Mouse (Mus musculus): ENCODE data around the gene 4933427D14Rik. TPM values are rescaled to one million over a fixed set of nuclear protein-coding genes. Genes with fewer than 3 reads are reported as not detected.
"Not testable (repeated sequence)": the region's sequence is repeated elsewhere in the genome, so short reads cannot be mapped to it uniquely, and the experiment has no call there.

The 4933427D14Rik gene
- total RNA-seq, 2 experiments from 2014 or later: 8.8 to 9.4 TPM

DNA sequence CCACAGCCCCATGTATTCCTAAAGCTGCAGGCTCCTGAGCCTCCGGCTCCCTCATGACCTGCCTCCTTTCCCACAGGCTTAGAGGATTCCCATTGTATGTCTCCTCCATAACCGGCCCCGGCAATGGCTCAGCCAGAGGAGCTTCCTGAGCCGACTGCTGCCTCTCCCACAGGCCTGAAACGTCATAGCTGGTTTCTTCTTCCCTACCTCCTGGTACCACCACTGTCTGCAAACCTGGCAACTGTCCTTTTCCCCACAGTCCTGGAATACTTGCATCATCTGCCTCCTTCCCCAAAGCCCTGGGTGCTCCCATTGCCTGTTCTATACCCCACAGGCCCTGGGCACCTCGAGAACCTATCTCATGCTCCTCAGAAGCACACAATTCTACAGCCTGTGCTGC lies 2.0 kb downstream of the 4933427D14Rik start:
- no peak for ATAC-seq (ENCODE audit: poor library complexity, severe bottlenecking)

DNA sequence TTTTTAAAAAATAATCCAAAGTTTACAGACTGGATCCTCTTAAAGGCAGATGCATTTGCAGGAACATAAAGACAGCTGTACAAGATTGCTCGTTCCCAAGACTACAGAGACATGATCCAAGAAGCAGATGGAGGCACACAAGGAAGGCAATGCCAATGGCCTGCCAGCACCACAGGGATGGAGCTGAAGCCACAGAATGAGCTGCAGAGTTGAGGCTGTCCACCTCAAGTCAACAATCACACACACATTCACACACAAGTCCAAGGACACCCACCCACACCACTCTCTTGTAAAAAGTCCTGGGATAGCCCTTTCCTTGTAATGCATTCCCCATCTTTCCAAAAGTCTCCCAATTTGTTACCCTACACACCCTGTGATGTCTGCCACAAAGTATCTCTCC lies 3.8 kb downstream of the 4933427D14Rik start:
- no peak for ATAC-seq (ENCODE audit: poor library complexity, severe bottlenecking)

DNA sequence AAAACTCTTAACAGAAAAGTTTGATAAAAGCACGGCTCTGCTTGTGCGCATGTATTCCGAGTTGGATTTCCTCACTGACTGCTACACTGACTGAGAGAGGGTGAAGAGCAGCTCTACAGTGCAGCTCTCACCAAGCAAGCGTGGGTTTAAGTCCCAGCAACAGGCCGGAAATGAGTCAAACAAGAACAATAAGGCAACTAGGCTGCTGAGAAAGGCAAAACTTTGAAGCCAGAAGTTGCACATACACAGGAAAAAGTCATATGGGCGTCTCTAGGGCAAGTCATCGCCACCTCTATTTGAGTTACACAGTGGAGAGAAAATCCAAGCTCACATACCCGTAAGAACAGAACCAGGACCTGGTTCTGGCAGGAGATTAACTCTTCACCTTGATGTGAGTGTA lies 10.8 kb downstream of the 4933427D14Rik start:
- no peak for ATAC-seq (ENCODE audit: poor library complexity, severe bottlenecking)

DNA sequence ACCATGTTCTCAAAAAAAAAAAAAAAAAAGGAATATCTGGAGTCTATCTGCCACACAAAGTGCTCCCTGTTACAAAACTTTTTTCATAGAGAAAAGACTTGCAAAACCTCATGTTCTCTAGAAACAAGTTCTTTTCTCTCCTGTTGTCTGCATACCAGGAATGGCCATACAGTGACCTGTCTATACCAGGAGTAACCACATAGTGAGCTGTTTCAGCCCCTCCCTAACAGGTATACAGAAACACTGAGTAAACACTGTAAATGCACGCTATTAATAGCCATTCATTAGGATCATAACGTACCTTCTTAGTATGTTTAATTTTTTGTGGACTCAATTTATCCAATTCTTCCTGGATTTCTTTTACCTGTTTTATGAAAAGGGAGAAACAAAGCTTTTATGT lies 13.0 kb downstream of the 4933427D14Rik start:
- no peak for ATAC-seq (ENCODE audit: poor library complexity, severe bottlenecking)

DNA sequence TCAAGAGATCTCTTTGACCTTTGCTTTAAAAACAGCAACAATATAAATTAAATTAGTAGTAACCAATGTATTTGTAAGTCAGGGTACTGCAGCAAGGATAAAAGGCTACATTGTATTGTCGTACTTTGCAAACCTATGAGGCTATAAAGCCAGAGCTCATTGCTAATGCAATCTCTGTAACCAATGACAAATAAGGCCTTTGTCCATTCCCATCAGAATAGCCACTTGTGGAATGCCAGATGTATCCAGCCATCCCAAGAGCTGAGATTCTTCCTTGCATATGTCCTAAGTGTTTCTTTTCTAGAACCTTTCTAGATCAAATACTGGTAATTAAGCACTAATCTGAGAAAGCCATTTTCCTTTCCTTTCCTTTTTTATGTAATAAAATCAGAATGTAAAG lies 16.4 kb downstream of the 4933427D14Rik start:
- ATAC-seq (ENCODE audit: poor library complexity, severe bottlenecking): no peak

DNA sequence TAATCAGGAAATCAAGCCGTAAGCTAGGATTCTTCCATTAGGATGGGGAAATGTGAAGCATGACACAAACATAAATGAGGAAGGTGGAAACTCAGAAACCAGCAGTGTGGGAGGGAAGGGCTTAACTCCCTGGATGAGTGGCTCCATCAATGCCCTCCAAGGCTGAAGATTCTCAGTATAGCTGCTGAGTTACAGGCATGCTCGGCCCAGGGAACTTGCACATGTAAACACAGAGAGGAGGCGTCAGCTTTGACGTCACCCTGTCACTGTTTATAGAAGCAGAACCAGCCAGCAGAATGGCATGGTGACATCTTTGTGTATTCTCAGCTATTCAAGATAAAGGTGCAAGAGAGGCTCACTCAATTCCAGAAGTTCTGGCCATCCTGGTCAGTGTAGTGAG lies 23.0 kb downstream of the 4933427D14Rik start:
- no peak for ATAC-seq (ENCODE audit: poor library complexity, severe bottlenecking)

DNA sequence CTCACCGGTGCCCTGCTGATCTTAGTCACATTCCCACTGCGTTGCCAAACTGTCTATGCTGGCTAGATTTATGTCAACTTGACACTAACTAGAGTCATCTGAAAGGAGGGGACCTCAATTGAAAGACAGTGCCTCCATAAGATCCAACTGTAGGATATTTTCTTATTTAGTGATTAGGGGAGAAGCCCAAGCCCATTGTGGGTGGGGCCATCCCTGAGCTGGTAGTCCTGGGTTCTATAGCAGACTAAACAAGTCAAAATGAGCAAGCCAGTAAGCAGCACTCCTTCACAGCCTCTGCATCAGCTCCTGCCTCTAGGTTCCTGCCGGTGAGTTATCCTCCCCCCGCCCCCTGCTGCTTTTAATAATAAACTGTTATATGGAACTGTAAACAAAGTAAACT lies 26.1 kb downstream of the 4933427D14Rik start:
- no peak for ATAC-seq (ENCODE audit: poor library complexity, severe bottlenecking)

DNA sequence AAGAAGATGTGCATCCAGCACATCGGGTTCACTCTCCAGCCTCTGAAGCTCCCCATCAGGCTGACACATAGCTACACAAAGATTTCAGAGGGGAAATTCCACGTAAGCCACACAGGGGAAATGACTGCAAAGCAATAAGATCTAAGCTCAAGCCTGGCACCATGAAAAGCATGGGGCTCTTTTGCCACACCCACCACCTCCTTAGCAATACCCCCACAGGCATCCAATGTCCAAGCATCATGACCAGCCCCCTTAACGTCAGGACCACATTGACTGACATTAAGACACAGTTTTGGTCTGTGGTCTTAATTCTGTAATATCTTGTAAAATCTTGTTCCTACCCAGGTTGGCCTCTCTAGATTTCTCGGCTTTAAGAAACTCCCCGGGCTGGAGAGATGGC lies 26.7 kb downstream of the 4933427D14Rik start:
- ATAC-seq (ENCODE audit: poor library complexity, severe bottlenecking): no peak

DNA sequence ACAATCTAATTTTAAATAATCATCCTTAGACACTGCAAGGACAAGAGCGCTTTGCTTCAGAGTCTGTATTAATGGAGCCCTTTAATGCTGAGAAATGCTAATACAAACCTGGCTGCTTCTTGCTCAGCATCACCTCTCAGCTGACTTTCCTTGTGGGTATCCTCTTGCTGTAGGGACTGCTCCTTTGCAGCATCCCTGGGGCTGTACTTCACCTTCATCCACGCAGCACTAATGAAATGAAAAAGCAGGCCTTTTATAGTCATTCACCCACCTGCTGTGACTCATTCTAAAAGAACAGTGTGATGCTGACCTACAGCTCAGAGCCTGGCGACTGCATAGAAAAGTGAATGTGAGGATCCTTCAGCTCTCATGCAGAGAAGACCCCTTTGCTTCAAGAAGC lies 30.7 kb downstream of the 4933427D14Rik start:
- no peak for ATAC-seq (ENCODE audit: poor library complexity, severe bottlenecking)

DNA sequence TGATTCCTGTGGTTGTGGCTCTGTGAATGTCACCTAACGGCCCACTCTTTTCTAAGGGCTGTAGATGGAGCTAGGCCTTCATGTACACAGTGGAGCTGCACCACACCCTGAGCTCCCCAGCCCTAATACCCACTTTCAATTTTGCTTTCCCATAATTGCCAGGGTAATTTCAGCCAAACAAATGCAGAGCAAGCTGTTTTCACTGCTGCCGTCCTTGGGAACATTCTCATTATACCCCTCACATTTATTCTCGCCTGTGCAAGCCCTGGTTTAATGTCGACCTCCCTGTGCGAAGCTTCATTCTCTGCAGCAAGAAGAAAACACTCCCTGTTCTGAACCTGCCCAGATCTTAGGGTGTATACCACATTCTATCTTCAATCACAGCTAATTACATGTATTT lies 31.3 kb downstream of the 4933427D14Rik start:
- ATAC-seq (ENCODE audit: poor library complexity, severe bottlenecking): no peak

DNA sequence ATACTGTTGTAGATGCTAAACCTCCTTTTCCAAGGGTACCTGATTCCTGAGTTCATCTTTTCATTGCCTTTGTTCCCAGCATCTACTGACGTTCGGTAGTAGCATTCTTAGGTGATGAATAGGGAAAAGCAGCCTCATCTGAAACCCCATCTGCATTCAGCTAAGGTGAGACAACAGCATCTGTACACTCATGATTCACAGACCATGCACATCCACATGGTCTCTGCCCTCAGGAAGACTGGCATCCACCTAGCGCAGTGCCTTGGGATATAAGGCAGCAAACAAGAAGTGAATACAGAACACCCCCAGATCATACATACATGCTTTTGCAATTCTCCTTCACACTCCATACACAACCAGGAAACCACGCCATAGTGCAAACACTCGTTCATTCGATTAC lies 32.5 kb downstream of the 4933427D14Rik start:
- no peak for ATAC-seq (ENCODE audit: poor library complexity, severe bottlenecking)

DNA sequence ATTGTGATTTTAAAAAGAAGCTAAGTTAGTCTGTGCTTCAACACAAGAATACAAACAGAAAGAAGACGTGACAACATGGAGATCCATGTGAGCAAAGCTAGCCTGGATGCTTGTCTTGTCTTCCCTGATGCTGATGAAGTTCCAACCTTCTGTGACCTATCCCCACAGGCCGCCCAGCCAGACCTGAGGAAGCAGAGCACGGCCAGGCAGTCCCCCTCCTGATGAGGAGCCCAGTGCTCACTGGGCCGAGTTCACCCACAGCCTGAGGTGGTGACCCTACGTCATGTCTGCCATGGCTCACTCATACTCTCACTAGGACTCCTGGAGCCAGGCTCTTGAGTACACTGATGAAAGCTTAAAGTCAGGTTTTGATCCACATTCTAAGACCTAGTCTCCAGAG lies 33.8 kb downstream of the 4933427D14Rik start:
- no peak for ATAC-seq (ENCODE audit: poor library complexity, severe bottlenecking)

DNA sequence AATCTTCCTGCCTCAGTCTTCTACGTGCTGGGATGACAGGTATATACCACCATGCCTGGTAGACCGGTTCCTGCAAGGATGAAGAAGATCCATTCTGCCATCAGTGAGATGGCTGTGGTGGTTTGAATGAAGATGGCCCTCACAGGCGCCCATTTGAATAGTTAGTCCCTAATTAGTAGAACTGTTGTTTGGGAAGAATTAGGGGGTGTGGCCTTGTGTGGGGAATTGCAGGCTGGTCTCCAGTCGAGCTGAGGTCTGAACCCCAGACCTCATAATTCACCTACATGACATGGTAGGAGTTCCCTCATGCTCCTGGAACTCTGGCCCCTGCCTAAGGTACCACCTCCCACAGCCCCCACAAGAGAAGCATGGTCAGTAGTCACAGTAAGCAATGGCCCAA lies 35.4 kb downstream of the 4933427D14Rik start:
- not testable (repeated sequence) for ATAC-seq (ENCODE audit: poor library complexity, severe bottlenecking)

DNA sequence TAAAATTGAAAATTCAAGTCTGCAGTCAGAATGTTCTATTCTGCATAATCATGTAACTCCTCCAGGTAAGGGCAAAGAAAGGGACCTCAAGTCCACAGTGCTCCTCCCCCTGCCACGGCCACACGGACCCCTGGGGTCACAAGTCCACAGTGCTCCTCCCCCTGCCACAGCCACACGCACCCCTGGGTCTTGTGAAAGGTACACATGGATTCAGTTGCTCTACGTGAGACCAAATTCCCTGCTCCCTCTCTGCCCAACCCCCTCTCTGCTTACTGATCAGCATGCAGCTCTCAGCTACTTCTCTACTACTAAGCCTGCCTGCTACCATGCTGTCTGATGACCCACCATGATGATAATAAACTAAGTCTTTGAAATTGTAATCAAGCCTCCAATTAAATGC lies 37.4 kb downstream of the 4933427D14Rik start:
- no peak for ATAC-seq (ENCODE audit: poor library complexity, severe bottlenecking)

DNA sequence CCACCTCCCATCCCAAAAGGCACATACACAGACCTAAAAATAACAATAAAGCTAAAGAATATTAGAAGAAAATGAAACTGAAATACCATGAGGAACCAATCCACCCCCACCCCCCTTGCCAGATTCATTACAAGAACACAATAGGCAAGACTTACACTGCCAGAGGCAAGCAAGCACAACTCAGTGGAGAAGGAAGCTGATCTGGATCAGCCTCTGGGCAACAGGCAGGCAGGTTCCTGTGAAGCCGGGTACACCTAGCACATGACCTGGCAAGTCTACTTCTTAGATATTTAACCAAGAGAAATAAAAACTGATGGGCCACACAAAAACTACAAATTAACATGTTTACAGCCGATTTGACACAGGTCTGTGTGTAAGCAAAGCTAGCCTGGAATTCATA lies 44.1 kb downstream of the 4933427D14Rik start:
- ATAC-seq (ENCODE audit: poor library complexity, severe bottlenecking): no peak

DNA sequence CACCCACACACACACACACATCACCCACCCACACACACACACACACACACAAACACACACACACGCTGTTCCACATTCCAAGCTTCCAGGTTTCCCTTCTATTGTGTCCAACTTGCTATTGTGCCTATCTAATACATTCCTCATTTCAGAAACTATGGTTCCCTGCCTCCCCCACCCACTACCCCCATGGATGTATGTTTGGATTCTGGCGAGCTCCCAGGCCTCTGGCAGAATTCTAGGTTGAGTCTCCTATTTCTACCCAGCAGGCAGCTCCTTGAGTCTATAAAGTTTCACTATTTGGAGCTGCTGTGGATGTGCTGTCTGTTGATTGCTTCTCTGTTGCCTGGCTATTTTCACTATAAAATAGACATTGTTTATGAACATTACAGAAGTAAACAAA lies 50.6 kb downstream of the 4933427D14Rik start:
- ATAC-seq (ENCODE audit: poor library complexity, severe bottlenecking): no peak

DNA sequence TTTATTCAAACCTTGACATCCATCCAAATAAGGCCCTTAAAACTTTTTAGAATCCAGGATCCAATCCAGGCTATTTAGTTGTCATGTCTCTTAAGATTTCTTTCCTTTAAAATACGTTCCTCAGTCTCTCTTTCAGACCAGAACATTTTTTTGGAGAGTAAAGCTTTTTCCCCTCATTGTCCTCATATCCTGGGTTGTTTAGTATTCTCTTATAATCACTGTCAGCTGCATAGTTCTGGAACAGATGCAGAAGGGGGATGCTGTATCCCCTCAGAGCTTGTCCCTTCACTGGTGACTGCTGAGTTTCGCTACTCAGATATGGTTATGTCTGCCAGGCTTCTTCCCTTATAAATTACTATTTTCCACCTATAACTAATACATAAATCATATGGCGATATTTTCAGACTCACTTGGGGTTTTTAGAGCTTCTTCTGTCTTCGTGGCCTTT lies 51.3 kb downstream of the 4933427D14Rik start:
- ATAC-seq (ENCODE audit: poor library complexity, severe bottlenecking): no peak

DNA sequence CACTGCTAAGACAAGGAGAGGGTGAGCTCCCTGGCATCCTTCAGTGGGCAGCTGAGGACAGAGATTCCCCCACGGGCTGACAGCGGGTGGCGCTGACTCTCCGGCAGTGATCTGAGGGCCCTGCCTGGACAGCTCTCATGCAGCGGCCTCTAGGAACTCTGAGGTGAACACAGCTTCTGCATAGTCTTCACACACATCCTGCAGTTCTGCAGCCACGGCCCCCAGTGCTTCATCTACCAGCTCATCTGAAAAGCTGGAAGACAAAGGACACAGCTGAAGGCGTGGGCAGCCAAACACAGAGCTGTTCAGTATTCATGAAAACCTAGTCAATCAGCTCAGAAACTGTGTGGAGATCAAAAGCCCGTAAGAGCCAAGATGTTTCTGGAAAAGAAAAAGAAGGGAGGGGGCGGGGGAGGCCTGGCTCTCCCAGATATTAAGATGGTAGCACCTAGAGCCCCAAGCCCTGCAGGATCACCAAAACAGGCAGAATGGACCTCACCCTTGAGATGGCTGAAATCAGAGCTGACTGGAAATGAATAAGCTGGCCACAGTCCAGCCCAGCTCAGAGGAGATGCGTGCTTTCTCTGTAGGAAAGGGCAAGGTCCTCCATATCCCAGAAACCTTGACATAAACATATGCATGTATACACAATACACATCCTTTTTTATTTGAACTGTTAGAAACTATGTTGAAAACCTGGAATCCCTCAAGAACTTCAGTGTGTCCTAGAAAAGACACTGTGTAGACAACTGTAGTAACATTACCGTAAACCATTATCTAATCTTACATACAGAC lies 51.9 kb downstream of the 4933427D14Rik start:
- ATAC-seq (ENCODE audit: poor library complexity, severe bottlenecking): no peak

DNA sequence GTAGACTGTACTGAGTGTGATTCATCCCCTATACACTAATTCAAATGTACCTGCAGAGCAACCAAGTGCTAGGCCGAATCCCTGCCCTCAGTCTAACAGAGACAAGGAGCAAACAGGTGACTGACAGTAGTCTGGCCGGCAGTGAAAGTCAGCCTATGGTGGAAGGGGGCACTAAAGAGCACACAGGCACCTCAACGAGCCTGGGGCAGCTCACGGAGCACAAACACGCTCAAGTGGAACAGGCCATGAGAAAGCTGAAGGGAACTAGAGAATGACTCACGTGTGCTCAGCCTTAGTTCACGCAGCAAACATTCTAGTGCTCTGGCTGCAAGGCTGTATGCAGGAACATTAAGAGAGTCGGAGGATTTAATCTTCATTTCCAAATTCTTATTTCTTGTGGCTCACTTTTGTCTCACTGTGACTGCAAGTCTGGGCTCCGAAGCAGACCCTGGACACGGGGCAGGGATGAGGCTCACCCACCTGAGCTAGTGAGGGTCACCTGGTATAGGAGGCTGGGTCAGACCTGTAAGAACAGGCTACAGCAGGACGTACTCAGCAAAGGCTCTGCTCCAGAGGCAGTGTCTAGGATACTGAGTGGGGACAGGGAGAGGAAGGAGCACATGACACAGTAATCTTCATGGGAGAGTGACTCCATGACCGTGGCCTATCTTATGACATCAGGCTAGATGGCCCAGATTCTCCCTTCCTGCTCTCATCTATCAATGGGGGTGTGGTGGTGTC lies 54.0 kb downstream of the 4933427D14Rik start:
- no peak for ATAC-seq (ENCODE audit: poor library complexity, severe bottlenecking)

DNA sequence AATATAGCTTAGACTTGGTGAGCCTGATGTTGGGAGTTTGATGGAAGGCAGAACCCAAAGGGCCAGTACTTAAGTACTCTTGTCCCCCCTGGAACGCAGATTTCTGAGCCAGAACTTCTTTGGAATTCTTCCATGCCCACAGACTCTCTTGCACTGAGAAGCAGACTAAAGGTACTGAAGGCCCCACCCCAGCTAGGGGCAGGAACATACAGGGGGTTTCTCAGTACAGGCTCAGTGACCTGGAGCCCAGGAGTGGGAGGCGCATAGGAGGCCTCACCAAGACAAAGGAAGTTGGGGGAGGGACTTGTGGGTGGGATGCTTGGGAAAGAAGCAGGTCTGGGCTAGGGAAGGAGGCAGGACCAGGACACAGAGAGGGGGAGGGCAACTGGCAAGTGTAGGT lies 56.1 kb downstream of the 4933427D14Rik start:
- no peak for ATAC-seq (ENCODE audit: poor library complexity, severe bottlenecking)

DNA sequence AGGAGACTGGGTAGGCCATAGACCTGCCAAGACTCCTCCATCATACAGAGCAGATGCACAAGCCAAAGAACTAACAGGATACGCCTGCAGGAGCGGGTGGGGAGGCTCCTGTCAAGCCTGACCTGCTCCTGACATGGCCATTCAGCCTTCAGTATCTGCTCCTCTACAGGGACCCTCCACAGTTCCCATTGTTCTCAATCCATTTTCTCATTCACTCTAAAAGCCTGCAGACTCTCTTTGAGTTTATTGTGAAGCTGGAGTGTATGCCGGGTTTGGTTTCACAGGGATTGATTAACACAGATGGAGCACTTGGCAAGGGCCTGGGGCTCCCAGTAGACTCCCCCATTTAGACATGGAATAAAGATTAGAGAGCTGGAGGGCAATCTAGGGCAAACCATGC lies 59.3 kb downstream of the 4933427D14Rik start:
- no peak for ATAC-seq (ENCODE audit: poor library complexity, severe bottlenecking)

DNA sequence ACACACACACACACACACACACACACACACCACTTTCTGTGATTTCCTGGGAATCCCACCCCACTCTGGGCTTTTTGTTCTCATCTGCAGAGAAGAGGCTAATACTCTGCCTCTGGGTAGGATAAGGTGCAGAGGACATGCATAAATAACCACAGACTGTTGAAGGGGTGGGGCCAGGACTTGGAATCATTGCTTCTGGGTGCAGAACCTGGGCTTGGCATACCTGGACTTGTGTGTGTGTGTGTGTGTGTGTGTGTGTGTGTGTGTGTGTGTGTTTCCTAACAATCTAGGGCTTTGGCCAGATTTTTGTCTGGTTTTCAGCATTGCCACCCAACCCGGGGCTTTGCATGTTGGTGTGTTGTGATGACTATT lies 61.4 kb downstream of the 4933427D14Rik start:
- no peak for ATAC-seq (ENCODE audit: poor library complexity, severe bottlenecking)
